Mouse (Mus musculus) lung, postnatal 14 days (tissue): ENCODE data around the gene Vwa8.

Source experiments
- DNase-seq: peaks from one replicate; pipeline ENCODE4 v3.0.0; 2021

Gene Vwa8

DNA sequence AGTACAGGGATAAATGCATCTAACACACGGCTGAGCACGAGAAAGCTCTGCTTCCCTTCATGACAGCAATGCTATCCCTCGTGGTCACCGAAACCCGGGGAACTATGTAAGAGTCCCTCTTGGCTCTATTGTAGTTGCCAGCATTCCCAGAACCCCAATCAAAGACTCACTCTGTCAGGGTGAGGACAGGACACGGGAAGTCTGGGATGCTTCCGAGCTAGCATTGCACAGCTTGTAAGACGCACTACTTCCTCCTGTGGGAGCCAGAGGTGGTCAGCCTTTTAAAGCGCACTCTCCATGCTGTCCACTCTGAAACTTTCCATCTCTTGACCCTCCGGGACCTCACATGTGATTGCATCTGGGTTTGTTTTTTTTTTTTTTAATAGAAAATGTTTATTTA, 335.2 kb downstream of the Vwa8 start:
- no peak for DNase-seq

DNA sequence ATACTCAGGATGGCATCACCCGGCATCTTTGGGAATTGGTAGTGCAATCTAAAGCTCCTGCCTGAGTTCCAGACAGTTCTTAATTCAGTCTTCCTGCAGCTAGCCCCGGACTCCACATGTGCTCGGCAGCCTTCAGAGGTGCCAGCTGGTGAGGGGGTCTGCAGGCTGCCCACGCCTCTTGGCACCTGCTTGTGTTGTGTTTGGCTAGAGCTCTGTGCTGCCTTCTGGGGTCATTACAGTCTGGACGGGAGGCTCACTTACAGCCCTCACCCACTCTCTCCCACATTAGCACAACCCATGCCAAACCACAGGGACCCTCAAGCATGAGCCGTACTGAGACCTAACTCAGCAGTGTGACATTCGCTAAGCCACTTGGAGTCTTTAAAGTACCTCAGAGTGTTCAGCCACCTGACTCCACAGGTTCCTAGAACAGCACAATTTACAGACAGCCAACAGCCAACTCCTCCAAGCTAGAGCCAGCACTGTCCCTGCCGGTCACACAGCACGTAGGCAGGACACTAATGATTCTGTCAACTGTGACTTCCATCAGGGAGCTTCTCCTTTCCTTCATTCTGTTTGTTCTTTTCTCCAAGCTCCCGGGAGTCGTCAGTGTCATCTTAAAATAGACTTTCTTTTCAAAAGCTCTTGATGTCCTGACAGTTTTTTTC, 336.3 kb downstream of the Vwa8 start:
- DNase-seq, result no peak

DNA sequence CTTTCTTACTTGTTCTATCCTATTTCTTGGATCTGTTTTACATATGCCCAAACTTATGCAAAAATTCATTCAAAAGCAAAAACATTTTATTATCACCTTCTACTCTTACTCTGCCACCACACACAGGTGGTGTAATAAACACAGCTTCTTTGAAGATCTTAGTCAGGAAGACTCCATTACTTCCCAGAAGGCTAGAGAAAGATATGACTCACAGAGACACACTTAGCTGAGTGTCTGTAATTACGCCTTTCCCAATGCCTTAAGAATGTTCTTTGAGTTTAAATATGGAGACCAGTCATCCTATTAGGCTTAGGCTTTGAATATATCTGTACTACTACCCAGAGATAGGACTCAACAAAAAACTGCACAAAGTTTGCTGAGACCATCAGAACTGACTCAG, 338.1 kb downstream of the Vwa8 start:
- DNase-seq, result no peak

DNA sequence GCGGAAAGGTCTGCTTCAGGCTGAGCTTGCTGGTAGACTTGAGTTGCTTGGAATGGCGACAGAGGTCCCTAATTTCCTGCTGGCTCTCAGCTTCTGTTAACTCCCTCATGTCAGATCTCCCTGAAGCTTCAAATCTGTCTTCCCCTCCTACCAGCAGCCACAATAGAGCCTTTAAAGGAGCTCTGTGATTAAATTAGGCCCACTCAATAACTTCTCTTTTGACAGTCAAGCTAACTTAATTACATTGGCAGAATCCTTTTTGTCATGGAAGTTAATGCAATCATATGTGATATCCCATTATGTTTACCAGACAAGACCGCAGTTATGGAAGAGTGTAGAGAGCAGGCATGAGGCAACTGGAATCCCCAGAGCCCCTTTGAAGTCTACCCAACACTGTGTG, 347.9 kb downstream of the Vwa8 start:
- no peak for DNase-seq

DNA sequence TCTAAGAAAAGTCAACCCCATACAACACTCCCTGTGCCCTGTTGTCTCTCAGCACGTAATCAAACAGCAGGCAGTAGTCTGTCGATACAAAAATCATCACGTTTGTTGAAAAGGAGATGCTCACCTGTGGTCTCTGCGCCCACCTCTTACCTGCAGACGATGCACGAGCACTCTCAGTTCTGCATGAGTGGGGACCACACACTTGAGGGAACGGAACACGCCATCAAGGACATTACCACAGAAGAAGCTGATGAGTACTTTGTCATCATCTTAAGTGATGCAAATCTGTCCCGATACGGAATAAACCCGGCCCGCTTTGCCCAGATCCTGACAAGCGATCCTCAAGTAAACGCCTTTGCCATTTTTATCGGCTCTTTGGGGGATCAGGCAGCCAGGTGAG, 349.2 kb downstream of the Vwa8 start:
- DNase-seq, result no peak

DNA sequence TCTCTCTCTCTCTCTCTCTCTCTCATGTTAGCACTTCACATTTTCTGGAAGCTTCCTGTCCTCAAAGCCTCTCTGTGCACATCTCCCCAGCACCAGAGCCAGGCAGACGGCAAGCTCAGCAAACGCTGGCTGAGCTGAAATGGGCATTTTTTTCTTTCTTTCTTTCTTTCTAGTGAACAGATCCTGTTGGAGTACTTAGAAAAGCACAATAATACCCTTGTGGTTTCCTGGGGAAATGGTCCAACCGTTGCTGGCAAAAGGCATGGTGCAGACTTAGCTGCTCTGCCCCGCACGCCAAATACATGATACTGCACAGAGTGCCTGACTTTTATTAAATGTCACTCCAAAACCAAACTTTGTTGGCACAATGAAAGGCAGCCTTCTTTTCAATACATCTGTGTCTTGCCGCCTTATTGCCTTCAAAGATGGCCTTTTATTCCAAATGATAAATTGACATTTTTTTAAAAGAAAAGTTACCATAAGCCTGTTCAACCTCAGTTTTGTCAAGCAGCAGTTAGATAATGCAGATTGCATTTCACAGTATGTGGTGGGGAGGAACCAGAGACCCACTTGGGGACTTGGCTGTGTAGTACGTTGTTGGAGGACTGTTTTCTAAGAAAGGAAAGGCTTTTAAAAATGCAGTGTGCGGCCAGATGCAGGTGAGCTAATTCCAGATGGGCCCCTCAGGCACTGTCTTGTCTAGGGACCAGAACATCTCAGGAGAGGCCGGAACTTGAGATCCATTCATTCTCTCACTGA, 351.5 kb downstream of the Vwa8 start:
- no peak for DNase-seq

DNA sequence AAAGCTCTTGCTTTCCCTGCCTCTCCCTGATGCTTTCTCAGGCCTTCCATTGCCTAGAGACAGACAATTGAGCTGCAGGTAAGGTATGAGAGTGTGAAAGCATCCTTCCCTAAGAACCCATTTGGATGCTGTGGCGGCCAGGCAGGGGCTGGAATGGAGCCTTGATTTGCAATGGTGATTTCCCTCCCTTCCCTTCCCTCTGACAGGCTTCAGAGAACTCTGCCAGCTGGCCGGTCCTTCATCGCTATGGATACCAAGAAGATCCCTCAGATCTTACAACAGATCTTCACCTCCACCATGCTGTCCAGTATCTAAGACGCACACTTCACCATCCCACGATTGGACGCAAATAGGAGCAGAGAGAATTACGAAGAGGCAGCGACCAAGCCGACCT, 352.0 kb downstream of the Vwa8 start:
- no peak for DNase-seq

DNA sequence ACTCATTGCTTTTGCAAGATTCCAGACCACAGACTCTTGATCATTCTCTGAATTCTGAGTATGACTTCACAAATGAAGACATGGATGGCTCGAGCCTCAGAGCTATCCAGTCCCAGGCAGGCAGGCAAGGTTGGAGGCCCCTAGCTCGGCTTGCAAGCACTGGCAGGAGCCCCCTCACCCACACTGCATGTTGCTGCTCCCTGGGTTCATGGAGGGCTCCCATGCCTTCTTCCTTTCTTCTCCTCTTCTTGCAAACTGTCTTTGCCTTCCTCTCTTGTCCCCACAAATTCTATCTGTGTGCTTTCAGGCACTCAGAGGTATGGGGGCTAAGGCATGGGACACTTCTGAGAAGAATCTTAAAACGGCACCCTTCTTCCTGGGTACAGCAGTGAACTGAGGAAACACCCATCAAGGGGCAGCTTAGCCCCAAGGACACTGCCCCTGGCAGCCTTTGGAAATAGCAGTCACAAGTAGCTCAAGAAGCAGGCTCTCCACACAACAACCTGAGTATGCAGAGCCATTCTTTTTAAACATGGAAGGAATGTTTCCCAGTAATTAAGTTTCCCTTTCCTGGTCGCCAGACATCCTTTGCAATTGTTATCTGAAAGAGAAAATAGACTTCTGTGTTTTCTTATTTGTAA, 354.0 kb downstream of the Vwa8 start:
- no peak for DNase-seq

DNA sequence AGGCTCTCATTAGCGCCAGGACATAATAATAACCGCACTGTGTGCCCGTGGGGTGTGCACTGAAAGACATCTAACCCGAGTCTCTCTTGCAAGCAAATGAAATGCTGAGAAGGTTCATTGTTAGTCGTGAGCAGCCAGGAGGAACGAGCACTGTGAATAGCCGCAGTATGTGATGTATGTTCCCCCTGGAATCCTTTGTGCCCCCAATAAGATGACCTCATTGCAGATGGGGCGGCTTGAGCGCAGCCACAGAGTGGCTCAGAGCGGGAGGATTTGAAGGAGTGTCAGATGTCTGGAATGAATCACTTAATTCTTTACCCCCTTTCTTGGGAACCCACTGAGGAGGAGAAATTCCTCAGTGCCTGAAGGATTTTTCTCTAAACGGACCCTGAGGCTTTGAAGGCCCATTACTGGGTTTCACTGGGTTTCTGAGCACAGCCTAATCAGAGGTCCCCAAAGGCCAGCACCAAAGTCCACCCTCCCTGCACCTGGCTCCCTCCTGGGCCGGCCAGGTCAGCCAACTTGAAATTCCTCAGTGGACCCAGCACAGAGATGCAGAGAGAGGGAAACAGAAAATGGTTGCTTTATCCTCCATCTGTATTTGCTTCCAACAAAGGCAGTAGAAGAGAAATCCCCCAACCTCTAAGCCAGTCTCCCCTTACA, 354.8 kb downstream of the Vwa8 start:
- DNase-seq, result no peak

DNA sequence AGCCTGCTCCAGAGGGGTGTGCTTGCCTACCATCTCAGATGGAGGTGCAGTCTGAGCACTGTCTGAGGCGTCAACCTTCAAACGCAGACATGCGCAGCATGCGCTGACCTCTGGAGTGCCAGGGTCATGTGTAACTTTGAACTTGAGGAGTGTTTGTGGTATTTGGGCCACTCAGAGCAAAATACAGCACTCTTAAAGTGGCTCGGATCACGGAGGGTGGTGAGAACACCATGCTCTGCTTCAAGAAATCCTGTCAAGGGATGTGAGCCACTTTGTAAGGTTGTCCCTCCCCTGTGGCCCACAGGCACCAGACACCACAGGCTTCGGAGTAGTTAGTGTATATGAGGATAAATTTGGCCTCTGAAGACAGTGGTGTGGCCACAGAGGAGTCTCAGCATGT, 356.0 kb downstream of the Vwa8 start:
- no peak for DNase-seq

DNA sequence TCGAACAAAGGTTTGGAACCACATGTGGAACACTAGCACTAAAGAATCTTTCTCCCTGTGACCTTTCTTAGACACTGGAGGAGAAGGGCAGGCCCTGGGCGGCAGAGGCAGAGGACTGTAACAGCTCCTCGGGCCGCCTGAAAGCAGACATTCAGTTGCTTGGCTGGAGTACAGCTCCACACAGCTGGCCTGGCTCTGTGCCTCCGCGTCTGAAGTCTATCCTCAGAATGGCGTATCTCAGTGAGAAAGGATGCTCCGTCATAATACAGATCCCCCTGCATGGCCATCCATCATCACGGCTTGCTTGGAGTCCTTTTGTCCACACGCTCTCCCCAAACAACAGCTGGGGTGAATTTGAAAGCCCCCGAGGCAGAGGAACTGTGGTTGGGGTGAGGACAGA, 357.4 kb downstream of the Vwa8 start:
- peak; percentile 77 for DNase-seq

DNA sequence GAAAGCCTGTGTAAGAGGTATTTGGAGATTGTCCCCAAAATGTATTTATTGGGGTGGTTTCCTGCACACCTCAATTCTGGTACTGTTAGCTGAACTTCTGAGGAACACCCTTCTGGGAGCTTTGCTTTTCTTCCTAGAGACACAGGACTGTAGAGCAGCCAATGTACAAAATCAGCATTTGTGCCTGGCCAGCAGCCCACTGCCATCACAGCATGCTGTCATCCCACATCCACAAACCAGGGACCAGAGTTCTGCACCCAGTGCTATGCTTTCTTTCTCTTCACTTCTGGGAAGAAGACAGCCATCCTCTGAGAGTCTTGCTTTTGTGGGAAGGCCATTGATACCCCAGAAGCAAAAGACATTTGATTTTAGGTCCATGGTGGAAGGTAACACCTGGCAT, 359.6 kb downstream of the Vwa8 start:
- no peak for DNase-seq

DNA sequence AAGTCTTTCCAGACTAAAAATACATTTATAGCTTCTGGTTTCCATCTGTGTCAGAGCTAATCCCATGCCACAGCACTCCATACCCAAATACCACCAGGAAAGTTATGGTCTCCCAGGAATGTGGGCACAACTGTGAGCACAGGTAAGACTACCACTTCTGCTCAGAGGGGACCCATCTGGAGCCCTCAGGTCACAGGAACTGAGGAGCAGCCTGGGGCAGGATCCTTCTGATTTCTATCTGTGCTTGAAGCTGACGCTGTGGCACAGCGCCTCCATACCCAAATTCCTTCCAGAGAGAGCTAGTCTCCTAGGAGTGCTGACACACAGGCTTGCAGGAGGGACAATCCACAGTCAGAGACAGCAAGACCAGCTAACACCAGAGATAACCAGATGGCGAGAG, 361.0 kb downstream of the Vwa8 start:
- no peak for DNase-seq

DNA sequence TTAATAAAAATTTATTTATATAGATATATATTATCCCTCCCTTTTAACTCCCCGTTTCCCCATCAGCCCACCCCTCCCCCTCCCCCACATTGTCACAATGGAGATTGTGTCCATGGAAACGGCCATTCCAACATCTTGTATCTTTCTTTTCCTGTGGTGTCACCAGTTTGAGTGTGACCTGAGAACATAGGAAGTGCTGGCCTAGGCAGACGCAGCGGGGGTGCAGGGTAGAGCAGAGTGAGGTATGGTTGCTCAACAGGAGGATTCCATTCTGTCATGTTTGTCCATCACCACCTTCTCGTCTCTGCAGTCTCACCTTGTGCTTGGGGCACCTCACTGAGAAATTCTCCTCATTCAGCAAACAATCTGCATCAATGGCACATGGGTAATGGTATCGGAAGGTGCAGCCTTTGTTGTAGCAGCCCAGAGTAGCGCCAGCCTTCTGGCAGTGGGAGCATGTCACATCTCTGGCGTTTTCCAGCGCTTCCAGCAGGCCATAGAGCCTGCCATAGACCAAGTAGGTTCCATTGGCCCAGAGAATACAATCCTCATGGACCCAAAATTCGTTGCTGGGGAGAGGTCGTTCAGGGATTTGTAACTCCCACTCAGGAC, 363.6 kb downstream of the Vwa8 start:
- DNase-seq, result no peak

DNA sequence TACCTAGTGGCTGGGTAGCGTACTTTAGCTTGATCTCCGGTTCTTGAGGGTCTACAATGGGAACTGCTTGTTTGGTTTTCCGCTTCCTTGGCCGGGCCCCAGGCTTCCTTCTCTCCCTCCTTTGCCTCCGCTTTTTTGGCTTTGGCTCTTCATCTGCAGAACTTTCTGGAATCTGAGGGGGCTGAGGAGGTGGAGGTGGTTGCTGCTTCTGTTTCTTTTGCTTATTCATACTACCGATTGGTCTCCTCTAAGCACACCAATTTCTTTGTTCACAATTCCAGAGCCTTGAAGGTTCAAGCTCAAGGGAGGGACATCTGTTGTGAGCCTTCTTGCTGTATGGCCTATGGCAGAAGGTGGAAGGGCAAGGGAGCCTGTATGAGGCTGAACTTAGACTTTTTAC, 365.3 kb downstream of the Vwa8 start:
- no peak for DNase-seq

DNA sequence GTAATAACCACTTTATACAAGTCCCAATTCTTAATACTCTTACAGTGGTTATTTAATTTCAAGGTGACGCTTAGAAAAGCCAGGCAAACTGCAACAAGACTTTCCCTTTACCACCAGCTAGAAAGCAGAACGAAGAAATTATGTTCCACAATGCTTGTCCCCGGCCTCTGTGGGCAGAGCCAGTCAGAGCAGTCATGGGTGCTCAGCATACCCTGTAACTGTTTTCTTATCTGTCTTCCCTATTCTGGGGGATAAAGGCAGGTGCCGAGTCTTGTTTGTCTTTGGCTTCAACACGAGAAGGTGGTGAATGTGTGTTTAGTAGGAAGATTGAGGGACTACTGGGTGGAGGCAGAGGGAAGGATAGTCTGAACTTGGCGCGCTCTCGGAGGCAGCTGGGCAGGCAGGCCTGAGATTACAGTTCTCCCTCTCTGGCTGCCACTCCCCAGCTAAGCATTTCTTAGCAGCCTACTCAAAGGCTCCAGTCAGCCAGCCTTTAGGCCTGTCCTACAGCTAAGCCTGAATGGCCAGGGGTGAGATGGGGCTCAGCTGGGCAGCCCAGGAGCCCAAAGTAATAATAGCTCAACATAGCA, 365.9 kb downstream of the Vwa8 start:
- DNase-seq, result no peak

DNA sequence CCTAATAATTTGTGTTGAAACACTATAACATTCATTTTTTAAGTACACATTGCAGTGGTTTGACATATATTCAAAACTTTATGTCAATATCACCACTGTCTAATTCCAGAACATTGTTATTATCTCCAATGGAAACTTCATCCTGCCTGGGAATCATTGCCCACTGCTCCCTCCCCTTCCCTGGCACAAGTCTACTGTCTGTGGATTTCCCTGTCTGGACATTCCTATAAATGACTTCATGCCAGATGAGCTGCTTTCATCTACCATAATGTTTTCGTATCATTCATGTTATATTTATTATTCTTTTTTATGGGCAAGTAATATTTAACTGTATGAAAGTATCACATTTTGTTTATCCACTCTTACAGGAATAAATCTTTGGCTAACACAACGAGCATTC, 367.5 kb downstream of the Vwa8 start:
- DNase-seq, result no peak

DNA sequence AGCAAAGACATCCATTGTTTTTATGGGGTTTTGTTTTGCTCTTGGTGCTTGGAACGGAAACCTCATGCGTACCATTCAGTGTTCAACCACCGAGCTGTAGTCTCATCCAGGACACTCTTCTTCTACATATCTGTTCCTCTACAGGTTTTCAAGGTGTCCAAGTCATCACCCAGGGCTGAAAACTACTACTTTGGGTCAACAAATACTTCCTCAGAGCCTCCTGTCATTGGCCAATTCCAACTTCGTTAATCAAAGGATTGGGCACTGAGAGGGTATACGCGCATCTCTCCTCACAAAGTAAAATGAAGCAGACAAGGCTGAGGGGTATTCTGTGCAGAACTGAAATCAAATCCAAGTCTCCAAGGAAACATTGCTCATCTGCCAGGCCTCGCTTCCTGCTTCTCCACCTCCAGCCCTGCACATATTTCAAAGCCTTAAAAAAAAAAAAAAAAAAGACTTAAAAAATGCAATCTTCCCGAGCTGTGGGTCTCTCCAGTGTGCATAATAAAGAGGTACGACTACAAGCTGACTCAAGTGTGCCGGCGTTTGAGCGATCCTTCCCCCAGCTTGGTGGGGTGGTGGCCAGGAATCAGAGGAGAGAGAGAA, 374.7 kb downstream of the Vwa8 start:
- no peak for DNase-seq

DNA sequence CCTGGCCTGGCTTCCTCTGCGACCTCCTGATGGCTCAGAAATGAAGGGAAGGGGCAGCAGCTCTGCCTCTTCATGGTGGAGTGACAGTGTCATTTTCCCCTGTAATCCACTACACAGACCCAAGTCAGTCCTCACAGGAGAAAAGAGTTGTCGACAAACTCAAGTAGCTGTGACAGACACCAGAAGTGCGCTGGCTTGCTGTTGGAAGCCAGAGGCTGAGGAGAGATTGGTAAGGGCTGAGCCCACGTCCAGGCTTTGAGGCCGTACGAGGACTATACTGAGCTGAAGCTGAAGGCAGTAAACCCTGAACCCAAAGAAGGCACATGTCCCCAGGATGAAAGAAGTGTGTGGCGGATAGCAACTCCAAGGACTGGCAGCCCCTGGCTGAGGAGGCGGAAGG, 376.6 kb downstream of the Vwa8 start:
- DNase-seq, result no peak

DNA sequence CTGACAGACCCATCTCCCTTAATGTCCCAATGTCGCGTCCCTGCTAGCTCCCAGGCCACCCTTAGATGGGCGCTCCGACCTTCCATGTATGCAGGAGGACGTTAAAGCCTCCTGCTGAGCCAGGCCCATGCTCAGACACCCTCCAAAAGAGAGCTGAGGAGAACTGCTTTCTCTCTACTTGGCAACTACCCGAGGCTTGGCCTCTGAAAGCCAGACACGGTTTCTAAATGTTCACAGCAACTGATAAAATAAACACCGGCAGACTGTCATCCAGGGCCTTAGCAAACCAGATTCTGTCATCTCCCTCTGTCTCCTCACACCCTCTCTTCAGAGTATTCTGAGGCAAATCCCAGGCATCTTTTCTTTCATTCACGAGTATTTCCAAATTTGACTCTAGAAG, 377.2 kb downstream of the Vwa8 start:
- no peak for DNase-seq

DNA sequence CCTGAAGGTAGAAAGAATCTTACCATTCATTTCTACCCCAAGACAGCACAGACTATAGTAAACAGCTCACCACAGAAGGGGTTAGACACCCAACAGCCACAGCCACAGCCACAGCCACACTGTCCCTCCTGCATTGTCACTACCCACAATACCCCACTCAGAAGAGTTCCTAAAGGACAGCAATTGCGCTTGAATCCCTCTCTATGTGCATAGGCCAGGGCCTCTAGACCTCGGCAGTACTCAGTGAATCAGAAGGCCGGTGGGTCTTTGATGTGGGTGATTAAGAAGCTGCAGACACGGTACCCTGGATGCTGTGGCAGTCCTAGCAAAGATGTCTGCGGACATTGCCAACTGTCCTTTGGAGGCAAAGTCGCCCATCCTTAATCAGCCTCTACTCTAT, 377.9 kb downstream of the Vwa8 start:
- no peak for DNase-seq

DNA sequence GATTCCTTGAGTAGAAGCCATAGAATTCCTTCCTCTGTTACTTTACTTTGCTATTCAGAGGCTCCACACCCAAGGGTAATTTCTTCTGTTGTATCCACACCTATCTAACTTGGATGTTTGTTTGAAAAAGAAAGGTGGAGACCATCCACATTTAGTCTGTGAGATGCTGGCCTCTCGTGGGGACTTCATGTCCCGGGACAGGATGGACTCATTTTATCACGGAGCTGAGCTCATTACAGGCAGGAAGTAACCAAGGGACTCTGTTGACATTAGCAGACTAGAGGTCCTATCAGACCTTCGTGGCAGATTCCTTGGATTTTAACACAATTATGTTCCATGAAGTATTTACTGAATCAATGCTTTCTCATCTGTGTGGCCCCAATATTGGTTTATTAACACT, 379.1 kb downstream of the Vwa8 start:
- DNase-seq, result no peak

DNA sequence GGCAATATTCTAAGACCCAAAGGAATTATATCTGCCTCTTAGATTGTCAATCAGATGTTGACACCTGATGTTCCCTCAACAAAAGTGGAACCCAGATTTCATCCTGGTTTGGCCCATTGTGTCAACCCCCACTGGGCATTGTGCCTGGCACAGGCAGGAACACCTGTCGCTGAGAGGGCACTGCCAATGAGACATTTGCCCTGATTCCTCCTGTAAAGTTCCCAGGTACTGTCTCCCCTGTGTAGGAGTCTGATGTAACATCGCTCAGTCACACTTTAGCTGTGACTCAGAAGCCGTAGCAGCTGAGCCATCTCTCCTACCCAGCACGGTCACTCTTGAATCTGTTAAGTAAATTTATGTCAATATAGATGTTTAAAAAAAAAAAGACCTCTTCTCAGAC, 382.8 kb downstream of the Vwa8 start:
- DNase-seq, result no peak
